Mouse (Mus musculus) C2C12 (cell line): Measurements from ENCODE around the gene Rab5c. TPM values are rescaled to one million over a fixed set of nuclear protein-coding genes. Genes with fewer than 3 reads are reported as not detected.

Source experiments
- H3K27me3 ChIP-seq: one replicate; pipeline ENCODE4 v1.6.1; 2011; ENCODE audit not compliant: control insufficient read depth, insufficient read depth, insufficient read length
- H3K36me3 ChIP-seq: one replicate; pipeline ENCODE4 v1.6.1; 2011; ENCODE audit not compliant: control insufficient read depth, insufficient read depth
- H3K4me3 ChIP-seq: one replicate; pipeline ENCODE4 v1.5.1; 2011; ENCODE audit warnings: mild to moderate bottlenecking, control low read depth; ENCODE audit not compliant: poor library complexity, insufficient read depth, severe bottlenecking
- H3K79me2 ChIP-seq: one replicate; pipeline ENCODE4 v1.6.1; 2011; ENCODE audit not compliant: control insufficient read depth, insufficient read depth
- H3K79me3 ChIP-seq: one replicate; pipeline ENCODE4 v1.6.1; 2011; ENCODE audit warnings: low read depth, control low read depth
- H3ac ChIP-seq: one replicate; pipeline ENCODE3; 2011; ENCODE audit warnings: low read depth; ENCODE audit not compliant: control insufficient read depth, insufficient read length
- CEBPB ChIP-seq: IDR thresholded peaks from one replicate; pipeline ENCODE4 v1.6.1; 2011; ENCODE audit warnings: low read depth, mild to moderate bottlenecking, control low read depth, moderate library complexity
- CTCF ChIP-seq: IDR thresholded peaks from one replicate; pipeline ENCODE4 v1.5.1; 2011; ENCODE audit not compliant: control insufficient read depth, insufficient read depth, insufficient read length
- FOSL1 ChIP-seq: IDR thresholded peaks from one replicate; pipeline ENCODE4 v1.8.0; 2011; ENCODE audit warnings: mild to moderate bottlenecking, low read length; ENCODE audit not compliant: poor library complexity, insufficient read depth, severe bottlenecking
- MAX ChIP-seq: IDR thresholded peaks from one replicate; pipeline ENCODE4 v1.6.1; 2011; ENCODE audit warnings: mild to moderate bottlenecking, control low read depth
- MYOD1 ChIP-seq: IDR thresholded peaks from one replicate; pipeline ENCODE4 v1.6.1; 2011; ENCODE audit warnings: low read depth; ENCODE audit not compliant: control insufficient read depth, insufficient read length
- MYOG ChIP-seq: IDR thresholded peaks from one replicate; pipeline ENCODE4 v1.6.1; 2011; ENCODE audit not compliant: control insufficient read depth, insufficient read length; ENCODE audit errors: extremely low read depth
- USF1 ChIP-seq: IDR thresholded peaks from one replicate; pipeline ENCODE4 v1.6.1; 2011; ENCODE audit warnings: low read depth, mild to moderate bottlenecking, control low read depth, moderate library complexity
- polyA plus RNA-seq: library from polyadenylated mRNA; unstranded; fragments of >200 nt; fragmentation: generic; extraction: Trizol; gene quantifications from one replicate; pipeline ENCODE4 v1.2.1, GENCODE M21; 2012; ENCODE audit warnings: missing spikeins

The Rab5c gene
- polyA plus RNA-seq, 1 experiment, result 136 TPM

- Histone ChIP-seq H3K79me2 (peaks cover 18% of the 10 kb centered on the region), H3K27me3 (no peaks in the 10 kb centered on the region), H3K36me3 (peaks cover 74% of the 10 kb centered on the region), H3ac (no peak overlapping the region), H3K79me3 (peaks cover 9% of the 10 kb centered on the region), H3K4me3 (no peak overlapping the region)
- TF ChIP-seq FOSL1, result no peak
- TF ChIP-seq MAX, result no peak
- no peak for TF ChIP-seq MYOG
- no peak for TF ChIP-seq MYOD1
- TF ChIP-seq CTCF, result no peak
- no peak for TF ChIP-seq CEBPB
- TF ChIP-seq USF1, result no peak
Observed at GRCm38 (mm10) chr11:100709201-100709810, 28.7 kb downstream of the Rab5c start.

GRCm38 (mm10) chr11:100705095-100705747 lies 32.8 kb downstream of the Rab5c start:
- Histone ChIP-seq H3K79me3 (peaks cover 3% of the 10 kb centered on the region), H3K4me3 (no peak overlapping the region), H3K27me3 (no peaks in the 10 kb centered on the region), H3K36me3 (peaks cover 58% of the 10 kb centered on the region), H3K79me2 (no peaks in the 10 kb centered on the region), H3ac (no peak overlapping the region)
- no peak for TF ChIP-seq MAX
- no peak for TF ChIP-seq MYOD1
- no peak for TF ChIP-seq MYOG
- no peak for TF ChIP-seq USF1
- TF ChIP-seq CTCF, result no peak
- no peak for TF ChIP-seq CEBPB
- TF ChIP-seq FOSL1, result no peak

DNA sequence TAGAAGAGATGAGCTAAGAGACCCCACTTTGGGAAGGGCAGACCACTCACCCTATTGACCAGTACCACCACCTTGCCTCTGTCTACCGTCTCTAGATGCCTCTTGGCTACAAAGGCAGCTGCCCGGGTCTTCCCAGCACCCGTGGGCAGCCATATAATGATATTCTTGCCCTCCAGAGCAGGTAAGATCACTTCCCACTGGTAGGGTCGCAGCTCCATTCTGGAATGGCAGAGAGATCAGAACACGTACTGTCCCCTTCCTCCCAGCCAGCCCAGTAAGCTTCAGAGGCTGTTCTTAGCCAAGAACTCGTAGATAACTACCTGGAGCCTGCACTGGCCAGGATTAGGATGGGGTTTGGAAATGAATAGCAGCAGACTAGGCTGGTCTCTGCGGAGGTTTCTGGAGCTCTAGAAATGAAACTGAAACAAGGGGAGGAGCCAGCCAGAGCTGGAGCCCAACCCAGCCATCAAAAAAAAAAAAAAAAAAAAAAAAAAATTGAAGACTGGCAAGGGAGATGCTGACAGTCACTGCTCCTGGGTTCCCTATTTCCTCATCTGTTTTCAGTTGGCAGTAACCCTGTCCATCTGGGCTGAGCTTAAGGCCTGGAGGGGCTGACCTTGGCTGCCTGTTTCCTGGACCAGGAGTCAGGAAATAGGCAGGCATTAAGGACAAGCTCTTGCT lies 34.0 kb downstream of the Rab5c start, which contains the start of gene Dhx58:
Gene Dhx58 (minus strand): TSS at position 421 of the 681 bp plus-strand sequence.
- peaks cover 46% of the 10 kb centered on the region for H3K36me3 ChIP-seq
- H3K27me3 ChIP-seq, result no peaks in the 10 kb centered on the region
- no peak within 1 kb of the TSS for H3ac ChIP-seq
- H3K79me2 ChIP-seq, result no peaks in the 10 kb centered on the region
- H3K79me3 ChIP-seq, result no peaks in the 10 kb centered on the region
- H3K4me3 ChIP-seq, result no peak within 1 kb of the TSS
- TF ChIP-seq USF1 (no peak), MYOG (no peak), CTCF (no peak)

- TF ChIP-seq FOSL1 (no peak), MAX (no peak), CEBPB (no peak), CTCF (no peak), MYOG (no peak), MYOD1 (no peak), USF1 (no peak)
- Histone ChIP-seq H3K4me3 (no peak overlapping the region), H3K79me2 (no peaks in the 10 kb centered on the region), H3K79me3 (no peaks in the 10 kb centered on the region), H3K36me3 (peaks cover 40% of the 10 kb centered on the region), H3K27me3 (no peaks in the 10 kb centered on the region), H3ac (no peak overlapping the region)
Observed at GRCm38 (mm10) chr11:100703366-100703765, 34.6 kb downstream of the Rab5c start.

- H3ac ChIP-seq, result no peak overlapping the region
- no peaks in the 10 kb centered on the region for H3K79me2 ChIP-seq
- no peaks in the 10 kb centered on the region for H3K79me3 ChIP-seq
- no peak overlapping the region for H3K4me3 ChIP-seq
- TF ChIP-seq MYOD1 (no peak), CTCF (no peak), MAX (no peak), CEBPB (no peak), MYOG (no peak), USF1 (no peak), FOSL1 (no peak)
- H3K27me3 ChIP-seq, result no peaks in the 10 kb centered on the region
- H3K36me3 ChIP-seq, result peaks cover 35% of the 10 kb centered on the region
Observed at GRCm38 (mm10) chr11:100702906-100703305, 35.1 kb downstream of the Rab5c start.
